Mouse (Mus musculus) layer of hippocampus, adult 2 months (tissue): ENCODE results near the gene Ogfrl1. TPM values are rescaled to one million over a fixed set of nuclear protein-coding genes. Genes with fewer than 3 reads are reported as not detected.
A peak's percentile ranks its signal among the peaks of the same experiment; 100 is the strongest.

ENCODE experiments used
- DNase-seq, 2 experiments: peaks; one replicate each; pipeline ENCODE4 v3.0.0; 2022; ENCODE audit warnings: low spot score in 2 of 2
- H3K27ac ChIP-seq: fragments of 200-600 bp; 2 replicates; pipeline ENCODE4 v1.8.1; 2022
- H3K4me3 ChIP-seq: fragments of 200-600 bp; 2 replicates; pipeline ENCODE4 v1.8.1; 2022; ENCODE audit warnings: mild to moderate bottlenecking
- CTCF ChIP-seq: fragments of 200-600 bp; conservative IDR thresholded peaks from 2 replicates; pipeline ENCODE4 v1.8.1; 2022; ENCODE audit warnings: antibody characterized with exemption, mild to moderate bottlenecking, moderate library complexity
- total RNA-seq, 2 experiments: library from RNA; stranded (reverse); gene quantifications; 2 replicates each; pipeline ENCODE4 v1.2.3; 2021

Ogfrl1 gene
- total RNA-seq, 2 experiments from 2014 or later = 135 to 145 TPM

DNA sequence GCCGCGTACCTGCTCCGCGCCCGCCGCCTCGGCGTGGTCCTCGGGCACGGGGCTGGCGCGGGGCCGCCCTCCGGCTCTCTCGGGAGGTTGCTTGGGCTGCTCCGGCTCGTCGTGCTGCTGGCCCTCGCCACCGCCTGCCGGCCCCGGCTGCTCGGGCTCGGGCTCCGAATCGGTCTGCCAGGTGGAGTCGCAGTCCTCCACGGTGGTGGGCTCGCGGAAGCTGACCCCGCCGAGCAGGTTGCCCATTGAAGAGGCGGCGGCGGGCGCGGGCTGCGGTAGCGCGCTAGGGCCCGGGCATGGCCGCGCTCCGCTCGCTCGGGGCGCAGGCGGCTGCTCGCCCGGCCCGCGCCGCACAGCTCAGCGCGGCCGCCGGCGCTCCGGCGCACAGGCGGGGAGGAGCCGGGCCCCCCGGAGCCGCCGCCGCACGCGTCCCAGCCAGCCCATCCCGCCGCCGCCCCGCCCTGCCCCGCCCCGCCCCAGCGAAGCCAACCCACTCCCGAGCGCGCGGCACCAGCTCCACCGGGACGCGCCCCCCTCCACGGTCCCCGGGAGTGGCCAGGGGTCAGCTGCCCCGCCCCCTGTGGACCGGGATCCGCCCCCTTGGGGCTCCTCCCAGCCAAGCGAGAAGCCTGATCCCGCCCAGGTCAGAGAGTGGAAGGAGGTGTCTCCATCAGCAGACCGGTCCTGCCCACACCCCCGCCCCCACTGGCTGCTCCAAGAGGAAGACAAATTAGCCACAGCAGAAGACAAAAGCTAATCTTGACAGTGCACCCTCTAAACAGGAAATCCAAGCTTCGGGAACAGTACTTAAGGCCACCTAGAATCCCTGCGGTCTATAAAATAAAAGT, 14.5 kb downstream of the Ogfrl1 start:
- Histone ChIP-seq H3K27ac (peak overlapping the region; percentile 97), H3K4me3 (peak overlapping the region; percentile 85)
- TF ChIP-seq CTCF = no peak
- DNase-seq = peak; percentile 93 to 94

DNA sequence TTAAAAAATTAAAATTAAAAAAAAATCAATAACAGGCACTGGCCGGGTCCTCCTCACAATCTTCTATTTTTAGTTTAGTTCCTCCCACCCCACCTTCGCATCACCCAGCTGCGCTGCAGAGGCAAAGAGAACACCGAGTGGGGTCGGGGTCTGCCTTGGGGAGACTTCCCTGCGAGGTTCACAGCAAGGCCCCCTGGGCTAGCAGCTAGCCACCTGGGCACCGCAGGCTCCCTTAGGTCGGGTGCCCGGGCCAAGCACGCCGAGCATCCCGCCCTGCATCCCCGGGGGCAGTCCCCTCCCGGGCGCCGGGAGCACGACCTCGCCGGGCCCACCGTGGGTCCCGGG, 15.1 kb downstream of the Ogfrl1 start:
- peak in 1 of 2 experiments; percentile 31 for DNase-seq

DNA sequence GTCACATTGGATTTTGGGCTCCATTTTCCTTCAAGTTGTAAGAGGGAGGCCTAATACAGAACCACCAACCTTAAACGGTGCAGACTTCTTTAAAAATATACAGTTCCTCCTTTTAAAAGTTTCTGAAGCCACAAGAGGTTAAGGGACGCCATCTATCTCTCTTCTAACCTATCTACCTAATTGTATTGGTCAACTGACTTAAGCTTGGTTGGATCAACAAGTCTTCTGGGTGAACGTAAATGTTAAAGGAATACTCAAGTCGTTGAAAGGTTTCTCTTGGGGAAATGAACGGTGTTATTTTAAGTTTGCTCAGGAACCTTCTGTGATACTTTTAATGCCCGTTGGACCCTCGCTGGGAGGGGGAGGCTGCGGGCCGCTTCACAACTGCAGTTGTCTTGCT, 15.5 kb downstream of the Ogfrl1 start:
- H3K4me3 ChIP-seq = peak overlapping the region; percentile 85
- no peak for TF ChIP-seq CTCF
- DNase-seq = no peak
- H3K27ac ChIP-seq = peak overlapping the region; percentile 97

More for the DNA sequence above, 15.1 kb downstream of the Ogfrl1 start:
- peak overlapping the region; percentile 85 for H3K4me3 ChIP-seq
- H3K27ac ChIP-seq = peak overlapping the region; percentile 97
- no peak for TF ChIP-seq CTCF

DNA sequence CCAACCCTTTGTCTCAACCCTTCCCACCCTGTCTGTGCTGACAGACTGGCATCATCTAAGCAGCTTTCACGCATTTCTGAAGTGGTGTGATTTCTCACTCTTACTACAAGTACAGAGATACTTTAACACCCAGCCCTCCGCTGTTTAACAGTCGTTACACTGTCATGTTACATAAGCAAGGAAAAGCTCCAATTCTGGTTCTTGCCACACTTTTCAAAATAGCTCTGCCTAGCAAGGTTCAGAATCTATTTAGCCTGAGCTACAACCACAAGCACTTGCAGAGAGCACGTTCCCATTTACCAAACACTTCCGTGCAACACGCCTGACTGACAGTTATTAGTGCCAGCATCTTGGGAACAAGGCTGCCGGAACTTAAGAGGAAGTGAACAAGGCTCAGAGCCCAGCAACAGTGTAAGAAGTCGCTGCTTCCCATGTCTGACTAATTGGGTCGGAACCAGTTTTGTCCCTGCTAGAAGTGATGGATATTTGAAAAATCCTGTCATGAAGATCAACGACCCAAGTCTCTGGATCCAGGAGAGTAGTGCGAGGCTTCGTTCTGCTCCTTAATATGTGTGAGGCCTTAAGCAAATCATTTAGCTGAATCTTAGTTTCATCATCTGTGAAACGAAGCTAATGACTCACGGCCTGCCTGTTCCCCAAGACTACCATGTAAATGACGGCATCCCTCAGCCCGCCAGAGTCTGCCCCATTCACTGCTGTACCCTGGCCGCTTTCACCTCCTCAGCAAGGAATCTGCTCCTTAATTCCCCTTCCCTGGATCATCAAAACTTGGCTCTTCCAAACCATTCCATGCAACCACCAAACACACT, 17.4 kb downstream of the Ogfrl1 start:
- peak in 1 of 2 experiments; percentile 23 for DNase-seq
- Histone ChIP-seq H3K27ac (peak overlapping the region; percentile 86), H3K4me3 (peak overlapping the region; percentile 85)
- TF ChIP-seq CTCF = no peak

DNA sequence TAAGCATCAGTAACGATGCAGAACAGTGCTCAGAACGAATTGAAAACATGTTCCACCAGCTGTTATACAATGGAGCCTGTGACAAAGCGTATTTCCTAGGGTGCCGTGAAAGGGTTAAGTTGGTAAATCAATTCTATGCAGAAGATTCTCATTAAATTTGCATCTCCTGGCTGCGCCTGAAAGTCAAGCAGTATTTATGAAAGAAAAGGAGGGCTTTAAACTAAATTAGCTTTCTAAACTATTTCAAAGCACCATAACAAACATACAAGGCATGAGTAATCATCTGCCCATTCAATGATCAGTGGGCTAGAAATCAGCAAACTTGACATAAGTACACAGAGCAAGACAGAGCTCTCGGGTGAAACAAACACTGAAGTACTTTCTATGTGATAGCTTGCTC, 18.3 kb downstream of the Ogfrl1 start:
- H3K4me3 ChIP-seq = peak overlapping the region; percentile 85
- DNase-seq = no peak
- no peak for TF ChIP-seq CTCF
- H3K27ac ChIP-seq = peak overlapping the region; percentile 86

DNA sequence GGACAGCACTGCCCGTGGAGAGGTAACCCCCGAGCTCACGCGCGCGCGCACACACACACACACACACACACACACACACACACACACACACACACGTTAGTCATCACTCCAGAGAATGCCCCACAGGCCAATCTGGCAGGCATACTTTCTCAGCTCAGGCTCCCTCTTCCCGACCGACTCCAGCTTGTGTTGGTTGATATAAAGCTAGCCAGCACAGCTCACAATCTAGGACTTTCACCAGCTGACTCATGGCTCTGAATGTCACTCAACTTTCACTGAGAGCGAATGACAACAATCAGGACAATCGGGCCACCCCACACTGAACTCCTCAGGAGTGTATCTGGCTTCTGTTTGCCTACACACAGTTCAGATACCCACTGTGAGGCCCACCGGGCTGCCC, 20.0 kb downstream of the Ogfrl1 start:
- DNase-seq = no peak
- TF ChIP-seq CTCF = no peak
- Histone ChIP-seq H3K4me3 (peak overlapping the region; percentile 8; the same call in 1 of the 2 replicates), H3K27ac (peak overlapping the region; percentile 14; the same call in 1 of the 2 replicates)

DNA sequence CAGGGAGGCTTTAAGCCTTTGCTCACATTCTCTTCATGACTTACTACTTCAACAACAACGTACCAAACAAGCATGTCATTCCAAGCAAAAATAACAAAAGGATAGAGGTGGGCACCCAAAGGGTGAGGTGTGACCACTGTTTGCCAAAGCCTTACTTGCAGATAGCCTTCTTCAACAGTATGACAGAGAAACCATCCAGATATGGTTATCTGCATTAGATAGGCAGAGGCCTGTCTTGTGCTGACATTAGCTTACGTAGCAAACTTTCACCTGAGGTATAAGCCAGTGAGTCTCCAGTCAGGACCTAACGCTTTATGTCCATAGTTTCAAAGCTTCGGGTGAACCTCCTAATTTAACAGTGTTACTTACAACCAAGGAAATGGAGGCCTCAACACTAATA, 23.4 kb downstream of the Ogfrl1 start:
- Histone ChIP-seq H3K27ac (no peak overlapping the region), H3K4me3 (no peak overlapping the region)
- DNase-seq = no peak
- TF ChIP-seq CTCF = no peak

DNA sequence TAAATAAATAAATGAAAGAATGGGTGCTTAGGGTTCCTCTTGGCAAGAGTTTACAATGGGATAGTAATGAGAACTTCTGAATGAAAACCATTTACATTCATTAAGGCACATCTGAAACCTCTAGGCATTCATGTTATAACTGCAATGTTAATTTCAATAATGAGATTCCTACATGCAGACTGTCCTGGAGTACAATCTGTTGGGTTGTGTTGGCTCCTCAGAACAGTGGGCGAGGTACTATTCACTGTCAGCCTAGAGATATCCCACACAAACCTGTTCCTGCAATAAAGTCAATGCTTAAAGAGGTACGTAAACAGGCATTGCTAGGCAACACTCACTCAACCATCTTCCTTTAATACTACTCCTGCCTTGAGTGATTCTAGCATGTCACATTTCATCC, 32.0 kb downstream of the Ogfrl1 start:
- DNase-seq = no peak
- Histone ChIP-seq H3K4me3 (no peak overlapping the region), H3K27ac (no peak overlapping the region)
- TF ChIP-seq CTCF = no peak

DNA sequence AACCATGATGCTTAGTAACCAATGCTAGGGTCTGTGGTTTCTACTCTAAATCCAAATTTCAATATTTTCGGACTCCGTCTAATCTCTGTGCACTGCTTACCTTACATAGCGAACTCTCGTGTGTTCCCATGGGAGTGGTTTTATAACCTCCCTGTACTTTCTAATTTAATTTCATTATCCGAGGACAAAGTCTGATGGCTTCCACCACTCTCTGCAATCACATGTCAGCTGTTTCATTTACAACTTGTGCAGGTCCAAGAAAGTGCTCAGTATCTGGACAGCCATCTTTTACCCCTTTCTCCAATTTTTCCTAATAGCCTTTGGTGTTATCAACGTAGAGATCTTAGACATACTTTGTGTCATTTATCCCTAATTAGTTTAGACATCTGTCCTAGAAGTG, 44.7 kb downstream of the Ogfrl1 start:
- no peak for TF ChIP-seq CTCF
- Histone ChIP-seq H3K4me3 (no peak overlapping the region), H3K27ac (no peak overlapping the region)
- no peak for DNase-seq

DNA sequence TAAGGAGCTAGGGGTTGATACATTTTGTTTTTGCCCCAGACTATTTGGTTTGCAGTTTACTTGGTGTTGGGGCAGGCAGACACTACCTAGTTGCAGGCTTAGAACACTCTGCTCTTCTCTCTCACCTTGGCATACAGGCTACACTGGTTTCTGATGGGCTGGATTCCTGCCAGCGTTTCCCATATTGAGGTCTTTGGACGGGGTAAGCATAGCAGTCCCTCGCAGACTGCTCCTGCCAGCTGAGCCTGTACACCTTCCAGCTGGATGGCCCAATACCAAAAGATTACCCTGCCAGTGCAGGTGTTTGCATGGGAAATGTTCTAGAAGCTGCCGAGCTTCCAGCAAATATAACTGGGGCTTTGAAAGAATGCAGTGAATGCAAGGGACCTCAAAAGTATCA, 45.8 kb downstream of the Ogfrl1 start:
- no peak for DNase-seq
- no peak overlapping the region for H3K27ac ChIP-seq
- TF ChIP-seq CTCF = no peak

DNA sequence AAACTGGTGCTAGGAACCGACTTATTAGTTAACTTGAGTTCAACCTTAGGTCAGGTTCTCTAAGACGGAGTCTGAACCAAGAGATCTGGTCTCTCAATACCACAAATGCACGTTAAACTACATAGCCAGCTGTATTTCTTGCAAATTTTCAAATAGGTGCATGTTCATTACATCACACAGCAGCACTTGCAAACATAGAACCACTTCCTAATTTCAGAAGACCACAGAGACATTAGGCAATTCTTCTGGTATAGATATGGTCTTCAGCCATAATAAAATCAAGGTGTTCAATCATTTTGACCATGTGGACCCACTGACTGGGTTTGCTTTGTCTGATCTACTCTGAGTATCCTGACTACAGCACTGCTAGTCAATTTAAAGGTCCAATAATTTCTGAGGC, 51.9 kb downstream of the Ogfrl1 start:
- DNase-seq = no peak
- no peak for TF ChIP-seq CTCF
- H3K4me3 ChIP-seq = no peak overlapping the region
- no peak overlapping the region for H3K27ac ChIP-seq

More for the DNA sequence above, 45.8 kb downstream of the Ogfrl1 start:
- no peak overlapping the region for H3K4me3 ChIP-seq

DNA sequence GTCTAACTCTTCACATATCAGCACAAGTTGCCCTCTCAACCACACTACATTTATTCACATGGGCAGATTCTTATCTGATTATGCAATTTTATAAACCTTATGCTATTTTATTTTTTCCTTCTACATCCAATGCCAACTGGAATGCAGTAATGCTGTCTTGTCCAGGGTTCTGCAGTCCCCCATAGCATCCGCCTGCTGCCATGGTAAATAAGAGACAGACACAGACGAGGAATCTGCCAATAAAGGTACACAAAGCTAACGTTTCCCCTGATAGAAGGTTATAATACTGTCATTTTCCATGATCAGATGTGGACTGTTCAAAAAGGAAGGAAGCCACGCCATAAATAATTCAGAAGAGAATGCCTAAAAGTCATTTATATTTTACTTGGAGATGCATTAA, 54.7 kb downstream of the Ogfrl1 start:
- Histone ChIP-seq H3K4me3 (no peak overlapping the region), H3K27ac (no peak overlapping the region)
- no peak for TF ChIP-seq CTCF
- DNase-seq = no peak

DNA sequence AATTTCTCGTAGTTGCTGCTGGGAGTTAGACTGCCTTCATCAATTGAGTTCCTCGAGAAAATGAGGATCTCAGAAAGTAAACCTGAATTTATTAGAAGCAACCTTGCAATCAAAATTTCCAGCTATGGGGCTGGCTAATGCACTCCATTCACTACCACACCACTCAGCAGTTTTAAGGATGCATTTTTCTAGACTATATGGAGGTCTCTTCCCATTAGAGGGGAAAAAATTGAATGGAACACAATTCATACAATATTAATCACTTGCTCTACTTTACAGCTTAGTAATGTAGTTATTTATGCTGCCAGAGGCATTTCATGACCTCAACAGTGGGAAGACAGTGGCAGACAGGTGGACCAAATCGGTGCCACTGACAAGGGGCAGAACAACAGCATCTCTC, 55.3 kb downstream of the Ogfrl1 start:
- Histone ChIP-seq H3K4me3 (no peak overlapping the region), H3K27ac (no peak overlapping the region)
- no peak for TF ChIP-seq CTCF
- DNase-seq = no peak
